Mouse (Mus musculus) CD8-positive naive resting alpha-beta T cell, adult 2 months (primary cell): ENCODE measurements around the gene Tomm40l.
"Not testable (repeated sequence)": the region's sequence is repeated elsewhere in the genome, so short reads cannot be mapped to it uniquely, and the experiment has no call there.

Source experiments
- DNase-seq, 2 experiments: peaks; one replicate each; pipeline ENCODE4 v3.0.0; 2022; ENCODE audit warnings: low read depth in 2 of 2, low spot score in 2 of 2

Tomm40l gene

GRCm38 (mm10) chr1:171250680-171251593 is 28.6 kb upstream of the Tomm40l start, which contains the start of gene Ndufs2:
TSS of gene Ndufs2 (minus strand) at chr1:171251388.
- DNase-seq: no peak

- no peak for DNase-seq
These were observed 27.7 kb upstream of the Tomm40l start, which contains the start of gene Adamts4 for GRCm38 (mm10) chr1:171249913-171250600. TSS of gene Adamts4 (plus strand) at chr1:171250421.

GRCm38 (mm10) chr1:171248386-171249226 is 26.3 kb upstream of the Tomm40l start:
- no peak for DNase-seq

- no peak for DNase-seq
These were observed 25.6 kb upstream of the Tomm40l start for GRCm38 (mm10) chr1:171247916-171248315.

- DNase-seq: no peak
These were observed 25.1 kb upstream of the Tomm40l start for GRCm38 (mm10) chr1:171247453-171247841.

GRCm38 (mm10) chr1:171246709-171247452 is 24.6 kb upstream of the Tomm40l start:
- DNase-seq: peak; percentile 95 to 97

- no peak for DNase-seq
These were observed 23.0 kb upstream of the Tomm40l start for GRCm38 (mm10) chr1:171245353-171245752.

GRCm38 (mm10) chr1:171241952-171242351 is 19.6 kb upstream of the Tomm40l start:
- DNase-seq: not testable (repeated sequence)

- DNase-seq: no peak
These were observed 18.6 kb upstream of the Tomm40l start for GRCm38 (mm10) chr1:171240911-171241310.

GRCm38 (mm10) chr1:171239992-171240744 is 17.9 kb upstream of the Tomm40l start:
- no peak for DNase-seq

- peak; percentile 32 to 37 for DNase-seq
These were observed 16.1 kb upstream of the Tomm40l start for GRCm38 (mm10) chr1:171238463-171238862.

GRCm38 (mm10) chr1:171237438-171237837 is 15.1 kb upstream of the Tomm40l start:
- no peak for DNase-seq

GRCm38 (mm10) chr1:171235791-171236190 is 13.5 kb upstream of the Tomm40l start:
- DNase-seq: no peak

GRCm38 (mm10) chr1:171234538-171234937 is 12.2 kb upstream of the Tomm40l start:
- no peak for DNase-seq

GRCm38 (mm10) chr1:171234126-171234525 is 11.8 kb upstream of the Tomm40l start, which contains the start of gene Fcer1g:
TSS of gene Fcer1g (minus strand) at chr1:171234365.
- no peak for DNase-seq

- no peak for DNase-seq
These were observed 10.8 kb upstream of the Tomm40l start for GRCm38 (mm10) chr1:171232800-171233730.

- DNase-seq: no peak
These were observed 10.0 kb upstream of the Tomm40l start for GRCm38 (mm10) chr1:171232348-171232747.

GRCm38 (mm10) chr1:171231844-171232243 is 9.5 kb upstream of the Tomm40l start:
- no peak for DNase-seq
